Mouse (Mus musculus) megakaryocyte, embryonic 14.5 days (primary cell): ENCODE measurements at regions not wholly inside any gene's neighbourhood (a gene's known extent, or its start where the extent isn't known, plus 50 kb on each side); places are given as distances from the start of the nearest gene placed in this dataset.

Experiments used
- FLI1 ChIP-seq: IDR thresholded peaks from 2 replicates; pipeline ENCODE4 v1.6.1; 2012; ENCODE audit warnings: low read length, inconsistent platforms, mixed read lengths
- GATA1 ChIP-seq: IDR thresholded peaks from 3 replicates; pipeline ENCODE4 v1.6.1; 2012; ENCODE audit warnings: mixed read lengths, low read length, inconsistent platforms, borderline replicate concordance

GRCm38 (mm10) chr16:10058094-10058493 is 62.7 kb upstream of the Grin2a start:
- no peak for TF ChIP-seq GATA1
- no peak for TF ChIP-seq FLI1
